Mouse (Mus musculus): Measurements from ENCODE around the gene Slc25a22. TPM values are rescaled to one million over a fixed set of nuclear protein-coding genes. Genes with fewer than 3 reads are reported as not detected.

Slc25a22 gene
- total RNA-seq (2023; ENCODE audit: inconsistent age): 44.4 to 46.9 TPM (median 46.3 TPM) in 4 replicates

GRCm38 (mm10) chr7:141437178-141438120, at the start of gene Slc25a22:
Gene Slc25a22 (minus strand): TSS chr7:141437892.

GRCm38 (mm10) chr7:141475011-141475804, 37.5 kb upstream of the Slc25a22 start, which contains the start of the genes Polr2l and Tspan4:
Gene Polr2l (minus strand): TSS chr7:141475132.
Gene Tspan4 (plus strand): TSS chr7:141475240.

GRCm38 (mm10) chr7:141467230-141468030, 29.7 kb upstream of the Slc25a22 start, which contains the start of gene Cd151:
Gene Cd151 (plus strand): TSS chr7:141467392.

GRCm38 (mm10) chr7:141460391-141461113, 22.9 kb upstream of the Slc25a22 start, which contains the start of gene Cracr2b:
Gene Cracr2b (plus strand): TSS chr7:141461094.

GRCm38 (mm10) chr7:141454967-141455551, 17.4 kb upstream of the Slc25a22 start, which contains the start of gene Pnpla2:
Gene Pnpla2 (plus strand): TSS chr7:141455198.

GRCm38 (mm10) chr7:141447110-141447991, 9.7 kb upstream of the Slc25a22 start, which contains the start of gene Rplp2:
Gene Rplp2 (plus strand): TSS chr7:141447370.

GRCm38 (mm10) chr7:141443828-141444237, 6.1 kb upstream of the Slc25a22 start, which contains the start of gene Pidd1:
Gene Pidd1 (minus strand): TSS chr7:141444025.

GRCm38 (mm10) chr7:141429310-141429709, 8.4 kb downstream of the Slc25a22 start, which contains the start of gene Cend1:
Gene Cend1 (minus strand): TSS chr7:141429491.

GRCm38 (mm10) chr7:141413809-141414584, 23.7 kb downstream of the Slc25a22 start, which contains the start of gene Gatd1:
Gene Gatd1 (minus strand): TSS chr7:141414136.

GRCm38 (mm10) chr7:141391625-141392551, 45.8 kb downstream of the Slc25a22 start, which contains the start of gene Taldo1:
Gene Taldo1 (plus strand): TSS chr7:141392199.

Other genes starting within 250 kb of the Slc25a22 start
- gene Hras, start 243.9 kb downstream of the Slc25a22 start, total RNA-seq (2023; ENCODE audit: inconsistent age): 22.9 to 33.3 TPM (median 30.1 TPM) in 4 replicates
- 6.7 to 10.0 TPM (median 8.1 TPM) in 4 replicates for gene Lrrc56, start 243.7 kb downstream of the Slc25a22 start, total RNA-seq (2023; ENCODE audit: inconsistent age)
- gene Lmntd2, start 223.8 kb downstream of the Slc25a22 start, total RNA-seq (2023; ENCODE audit: inconsistent age): 3.7 to 4.6 TPM (median 4.1 TPM) in 4 replicates
- gene Rassf7, start 222.0 kb downstream of the Slc25a22 start, total RNA-seq (2023; ENCODE audit: inconsistent age): 8.4 to 13.1 TPM (median 10.6 TPM) in 4 replicates
- gene Phrf1, start 209.1 kb downstream of the Slc25a22 start, total RNA-seq (2023; ENCODE audit: inconsistent age): 136 to 148 TPM (median 141 TPM) in 4 replicates
- gene Irf7, start 171.4 kb downstream of the Slc25a22 start, total RNA-seq (2023; ENCODE audit: inconsistent age): 32.3 to 66.0 TPM (median 40.5 TPM) in 4 replicates
- not detected in 4 replicates for gene Cdhr5, start 161.1 kb downstream of the Slc25a22 start, total RNA-seq (2023; ENCODE audit: inconsistent age)
- not detected in 4 replicates for gene Sct, start 158.8 kb downstream of the Slc25a22 start, total RNA-seq (2023; ENCODE audit: inconsistent age)
- not detected in 4 replicates for gene Drd4, start 145.9 kb downstream of the Slc25a22 start, total RNA-seq (2023; ENCODE audit: inconsistent age)
- gene Deaf1, start 110.2 kb downstream of the Slc25a22 start, total RNA-seq (2023; ENCODE audit: inconsistent age): 33.9 to 38.7 TPM (median 37.0 TPM) in 4 replicates
- 14.7 to 20.5 TPM (median 19.9 TPM) in 4 replicates for gene Tmem80, start 110.2 kb downstream of the Slc25a22 start, total RNA-seq (2023; ENCODE audit: inconsistent age)
- gene Eps8l2, start 99.0 kb downstream of the Slc25a22 start, total RNA-seq (2023; ENCODE audit: inconsistent age): 1.2 TPM in 1 of 4 replicates, not detected in the others
- 139 to 149 TPM (median 140 TPM) in 4 replicates for gene Taldo1, start 45.7 kb downstream of the Slc25a22 start, total RNA-seq (2023; ENCODE audit: inconsistent age)
- 34.1 to 35.8 TPM (median 34.8 TPM) in 4 replicates for gene Gatd1, start 23.8 kb downstream of the Slc25a22 start, total RNA-seq (2023; ENCODE audit: inconsistent age)
- not detected in 4 replicates for gene Cend1, start 8.4 kb downstream of the Slc25a22 start, total RNA-seq (2023; ENCODE audit: inconsistent age)
- 5.6 to 6.9 TPM (median 6.6 TPM) in 4 replicates for gene Pidd1, start 6.1 kb upstream of the Slc25a22 start, total RNA-seq (2023; ENCODE audit: inconsistent age)
- gene Rplp2, start 9.5 kb upstream of the Slc25a22 start, total RNA-seq (2023; ENCODE audit: inconsistent age): 2,310 to 2,622 TPM (median 2,359 TPM) in 4 replicates
- gene Pnpla2, start 17.3 kb upstream of the Slc25a22 start, total RNA-seq (2023; ENCODE audit: inconsistent age): 49.9 to 60.8 TPM (median 54.8 TPM) in 4 replicates
- not detected in 4 replicates for gene Cracr2b, start 23.2 kb upstream of the Slc25a22 start, total RNA-seq (2023; ENCODE audit: inconsistent age)
- gene Cd151, start 29.5 kb upstream of the Slc25a22 start, total RNA-seq (2023; ENCODE audit: inconsistent age): 8.1 to 14.8 TPM (median 10.3 TPM) in 4 replicates
- 16.3 to 21.7 TPM (median 16.8 TPM) in 4 replicates for gene Polr2l, start 37.2 kb upstream of the Slc25a22 start, total RNA-seq (2023; ENCODE audit: inconsistent age)
- 2.1 to 4.1 TPM (median 3.3 TPM) in 4 replicates for gene Tspan4, start 37.3 kb upstream of the Slc25a22 start, total RNA-seq (2023; ENCODE audit: inconsistent age)
- gene Chid1, start 102.0 kb upstream of the Slc25a22 start, total RNA-seq (2023; ENCODE audit: inconsistent age): 21.3 to 25.0 TPM (median 22.2 TPM) in 4 replicates
- 37.2 to 43.5 TPM (median 39.6 TPM) in 4 replicates for gene Ap2a2, start 124.3 kb upstream of the Slc25a22 start, total RNA-seq (2023; ENCODE audit: inconsistent age)
- not detected in 4 replicates for gene Muc6, start 217.4 kb upstream of the Slc25a22 start, total RNA-seq (2023; ENCODE audit: inconsistent age)

All from B cell, adult (primary cell).